Mouse (Mus musculus): ENCODE data around the gene Mboat1.

Gene Mboat1

GRCm38 (mm10) chr13:30252692-30253091 lies 116.4 kb downstream of the Mboat1 start:
- DNase-seq = no peak

- DNase-seq = peak; percentile 28
Observed at GRCm38 (mm10) chr13:30253636-30254264, 117.5 kb downstream of the Mboat1 start.

- DNase-seq = no peak
Observed at GRCm38 (mm10) chr13:30254421-30254820, 118.1 kb downstream of the Mboat1 start.

GRCm38 (mm10) chr13:30258802-30259201 lies 122.5 kb downstream of the Mboat1 start:
- DNase-seq = no peak

- DNase-seq = no peak
Observed at GRCm38 (mm10) chr13:30259326-30259725, 123.0 kb downstream of the Mboat1 start.

- peak; percentile 58 for DNase-seq
Observed at GRCm38 (mm10) chr13:30259912-30260560, 123.7 kb downstream of the Mboat1 start.

GRCm38 (mm10) chr13:30263681-30264080 lies 127.4 kb downstream of the Mboat1 start:
- DNase-seq = no peak

- no peak for DNase-seq
Observed at GRCm38 (mm10) chr13:30264303-30264702, 128.0 kb downstream of the Mboat1 start.

GRCm38 (mm10) chr13:30264765-30265164 lies 128.5 kb downstream of the Mboat1 start:
- no peak for DNase-seq

- no peak for DNase-seq
Observed at GRCm38 (mm10) chr13:30266036-30266435, 129.7 kb downstream of the Mboat1 start.

GRCm38 (mm10) chr13:30272040-30272686 lies 135.9 kb downstream of the Mboat1 start:
- DNase-seq = no peak

Data from kidney, adult 11 months (tissue).